Mouse (Mus musculus): ENCODE results near the gene Hoxb5.

The Hoxb5 gene

DNA sequence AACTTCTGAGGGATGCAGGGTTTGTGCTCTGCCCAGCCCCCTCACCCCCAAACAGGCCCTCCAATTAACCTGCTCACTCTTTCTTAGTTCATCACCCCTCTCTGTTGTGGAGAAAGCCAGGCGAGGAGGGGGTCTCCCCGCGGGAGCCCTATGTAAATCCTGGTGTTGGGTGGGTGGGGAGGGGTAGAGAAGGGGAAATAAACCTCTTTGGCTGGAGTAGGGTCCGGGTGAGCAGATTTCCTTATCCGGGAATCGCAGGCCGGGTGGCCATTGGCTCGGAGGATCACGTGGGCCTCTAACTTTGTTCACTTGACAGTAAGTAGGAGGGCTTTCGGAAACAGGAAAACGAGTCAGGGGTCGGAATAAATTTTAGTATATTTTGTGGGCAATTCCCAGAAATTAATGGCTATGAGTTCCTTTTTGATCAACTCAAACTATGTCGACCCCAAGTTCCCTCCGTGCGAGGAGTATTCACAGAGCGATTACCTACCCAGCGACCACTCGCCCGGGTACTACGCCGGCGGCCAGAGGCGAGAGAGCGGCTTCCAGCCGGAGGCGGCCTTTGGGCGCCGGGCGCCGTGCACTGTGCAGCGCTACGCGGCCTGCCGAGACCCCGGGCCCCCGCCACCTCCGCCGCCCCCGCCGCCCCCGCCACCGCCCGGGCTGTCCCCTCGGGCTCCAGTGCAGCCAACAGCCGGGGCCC lies 15.4 kb downstream of the Hoxb5 start:
- DNase-seq (ENCODE audit: low read depth, low spot score): peak; percentile 39

DNA sequence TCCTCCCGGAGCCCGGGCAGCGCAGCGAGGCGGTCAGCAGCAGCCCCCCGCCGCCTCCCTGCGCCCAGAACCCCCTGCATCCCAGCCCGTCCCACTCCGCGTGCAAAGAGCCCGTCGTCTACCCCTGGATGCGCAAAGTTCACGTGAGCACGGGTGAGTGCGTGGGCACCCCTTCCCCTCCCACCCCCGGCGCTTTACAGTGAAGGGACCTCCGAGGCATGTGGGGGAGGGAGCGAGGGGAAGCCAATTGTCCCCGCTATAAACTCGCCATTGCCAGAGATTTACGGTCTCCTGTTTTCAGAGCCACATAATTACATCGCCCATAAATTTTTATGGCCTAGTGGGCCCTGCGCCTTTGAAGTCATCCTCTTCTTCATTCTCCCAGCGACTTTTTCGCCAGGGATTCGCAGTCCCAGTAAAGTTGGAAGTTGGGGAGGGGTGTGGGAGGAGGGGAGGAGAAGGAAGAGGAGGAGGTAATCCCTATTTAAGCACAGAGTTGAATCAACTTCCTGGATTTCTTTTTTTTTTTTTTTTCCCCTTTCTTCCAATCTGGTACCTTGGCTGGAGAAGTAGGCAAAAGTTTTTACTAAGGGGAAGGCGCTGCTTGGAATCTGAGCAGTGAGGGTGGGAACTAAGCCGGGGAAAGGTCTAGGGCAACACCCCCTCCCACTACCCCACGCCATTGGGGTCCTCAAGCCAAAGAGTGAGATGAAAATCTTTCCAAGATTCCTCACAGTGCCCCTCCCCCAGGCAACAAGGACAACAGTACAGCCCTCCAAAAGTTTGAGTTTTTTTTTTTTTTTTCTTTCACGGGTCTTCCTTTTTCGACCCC lies 16.2 kb downstream of the Hoxb5 start:
- no peak for DNase-seq (ENCODE audit: low read depth, low spot score)

DNA sequence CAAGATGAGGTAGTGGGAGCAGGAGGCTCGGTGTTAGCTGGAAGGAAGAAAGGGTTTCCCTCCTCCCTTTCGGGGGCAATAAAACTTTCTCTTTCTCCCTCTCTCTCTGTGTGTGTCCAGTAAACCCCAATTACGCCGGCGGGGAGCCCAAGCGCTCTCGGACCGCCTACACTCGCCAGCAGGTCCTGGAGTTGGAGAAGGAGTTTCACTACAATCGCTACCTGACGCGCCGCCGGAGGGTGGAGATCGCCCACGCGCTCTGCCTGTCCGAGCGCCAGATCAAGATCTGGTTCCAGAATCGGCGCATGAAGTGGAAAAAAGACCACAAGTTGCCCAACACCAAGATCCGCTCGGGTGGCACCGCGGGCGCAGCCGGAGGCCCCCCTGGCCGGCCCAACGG lies 16.8 kb downstream of the Hoxb5 start:
- DNase-seq (ENCODE audit: low read depth, low spot score): no peak

- DNase-seq (ENCODE audit: low read depth, low spot score): no peak
Observed at GRCm38 (mm10) chr11:96320688-96321087, 17.6 kb downstream of the Hoxb5 start.

GRCm38 (mm10) chr11:96321846-96322245 lies 18.7 kb downstream of the Hoxb5 start:
- no peak for DNase-seq (ENCODE audit: low read depth, low spot score)

GRCm38 (mm10) chr11:96322738-96323137 lies 19.6 kb downstream of the Hoxb5 start:
- no peak for DNase-seq (ENCODE audit: low read depth, low spot score)

DNA sequence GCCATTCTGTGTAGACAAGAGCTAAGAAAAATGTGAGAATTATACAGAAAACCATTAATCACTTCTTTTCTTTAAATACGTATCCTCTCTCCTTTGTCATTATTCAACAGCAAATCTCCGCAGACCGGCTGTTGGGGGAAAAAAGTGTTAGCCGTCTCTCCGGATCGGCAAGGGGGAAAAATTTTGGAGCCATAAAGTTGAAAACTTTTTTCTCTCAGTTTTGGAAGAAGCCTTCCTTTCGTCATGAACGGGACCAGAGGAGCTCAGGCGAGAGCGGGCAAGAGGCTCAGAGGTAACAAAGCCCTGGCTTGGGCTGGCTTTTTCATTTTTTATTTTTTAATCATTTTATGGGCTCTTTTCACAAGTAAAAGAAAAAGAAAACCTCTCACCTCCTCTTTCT lies 20.0 kb downstream of the Hoxb5 start, which contains the start of gene Hoxb3:
Gene Hoxb3, plus strand, starts transcription at position 173 of the 400 bp plus-strand sequence.
- no peak for DNase-seq (ENCODE audit: low read depth, low spot score)

DNA sequence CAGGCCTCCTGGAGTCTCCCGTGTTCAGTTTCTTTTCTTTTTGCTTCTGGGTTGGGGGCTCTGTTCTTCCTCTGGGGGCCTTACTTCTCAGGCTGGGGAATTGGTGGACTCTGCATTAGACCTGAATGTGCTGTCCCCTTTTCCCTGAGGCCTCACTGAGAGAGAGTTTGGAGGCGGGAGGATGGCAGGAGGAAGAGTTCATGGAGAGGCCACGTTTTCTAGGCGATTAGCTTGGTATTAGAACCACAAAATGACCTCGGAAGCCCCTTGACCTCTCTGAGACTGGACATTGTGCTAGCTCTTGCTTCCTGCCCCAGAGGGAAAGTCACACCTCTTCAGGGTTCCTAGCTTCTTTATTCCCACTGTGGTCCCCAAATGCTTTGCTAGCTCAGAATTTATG lies 21.0 kb downstream of the Hoxb5 start:
- no peak for DNase-seq (ENCODE audit: low read depth, low spot score)

DNA sequence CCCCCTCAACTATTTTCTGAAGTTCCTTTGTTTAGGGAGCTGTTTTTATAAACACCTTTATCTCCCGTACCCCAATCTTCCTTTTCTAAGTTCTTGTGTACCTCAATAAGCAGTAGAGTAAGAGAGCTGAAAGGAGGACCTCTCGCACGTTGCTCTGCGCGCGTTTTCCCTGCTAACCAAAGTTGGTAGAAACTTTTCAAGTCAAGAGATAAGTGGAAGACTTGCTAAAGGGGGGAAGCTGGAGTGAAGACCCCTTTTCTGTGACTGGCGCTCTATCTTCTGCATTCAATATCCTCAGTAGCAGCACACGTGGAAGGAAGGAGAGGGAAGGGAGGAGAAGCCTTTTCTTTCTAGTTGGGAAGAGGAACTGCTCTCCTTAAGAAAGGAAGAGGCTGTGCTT lies 21.8 kb downstream of the Hoxb5 start:
- DNase-seq (ENCODE audit: low read depth, low spot score): no peak

- DNase-seq (ENCODE audit: low read depth, low spot score): no peak
Observed at GRCm38 (mm10) chr11:96325747-96326212, 22.6 kb downstream of the Hoxb5 start.

GRCm38 (mm10) chr11:96326705-96327104 lies 23.6 kb downstream of the Hoxb5 start:
- no peak for DNase-seq (ENCODE audit: low read depth, low spot score)

DNA sequence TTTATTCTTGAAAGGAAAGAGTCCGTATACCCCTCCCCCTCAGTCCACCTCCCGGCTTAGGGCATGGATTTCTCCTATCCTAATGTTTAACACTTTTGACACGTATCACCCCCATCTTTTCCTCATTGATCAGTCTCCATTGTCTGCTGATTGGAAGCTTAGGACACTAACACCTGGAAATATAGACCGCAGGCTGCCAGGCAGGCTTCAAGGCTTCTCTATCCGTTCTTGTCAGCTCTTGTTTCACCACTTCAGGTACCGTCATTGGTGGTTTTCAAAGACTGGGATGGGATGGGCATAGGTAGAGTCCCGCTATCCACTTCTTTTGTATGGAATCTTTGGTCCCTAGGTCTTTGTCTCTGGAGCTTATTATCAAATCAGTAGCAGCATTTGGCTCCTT lies 24.0 kb downstream of the Hoxb5 start:
- no peak for DNase-seq (ENCODE audit: low read depth, low spot score)

GRCm38 (mm10) chr11:96327750-96328149 lies 24.6 kb downstream of the Hoxb5 start:
- no peak for DNase-seq (ENCODE audit: low read depth, low spot score)

DNA sequence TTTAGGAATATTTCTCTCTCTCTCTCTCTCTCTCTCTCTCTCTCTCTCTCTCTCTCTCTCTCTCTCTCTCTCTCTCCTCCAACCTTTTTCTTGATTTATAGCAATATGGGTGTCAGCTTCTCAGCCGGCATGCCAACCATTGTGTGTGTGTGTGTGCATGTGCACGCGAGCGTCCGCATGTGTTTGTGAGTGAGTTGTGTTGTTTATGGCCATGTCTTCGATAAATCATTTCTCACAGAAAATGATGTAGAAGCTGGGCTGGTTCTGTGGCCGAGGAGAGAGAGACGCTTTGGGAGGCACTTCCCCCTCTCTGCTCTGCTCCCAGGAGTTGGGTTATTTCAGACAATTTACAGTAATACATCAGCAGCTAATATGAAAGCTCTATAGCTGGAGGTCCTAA lies 25.5 kb downstream of the Hoxb5 start:
- no peak for DNase-seq (ENCODE audit: low read depth, low spot score)

DNA sequence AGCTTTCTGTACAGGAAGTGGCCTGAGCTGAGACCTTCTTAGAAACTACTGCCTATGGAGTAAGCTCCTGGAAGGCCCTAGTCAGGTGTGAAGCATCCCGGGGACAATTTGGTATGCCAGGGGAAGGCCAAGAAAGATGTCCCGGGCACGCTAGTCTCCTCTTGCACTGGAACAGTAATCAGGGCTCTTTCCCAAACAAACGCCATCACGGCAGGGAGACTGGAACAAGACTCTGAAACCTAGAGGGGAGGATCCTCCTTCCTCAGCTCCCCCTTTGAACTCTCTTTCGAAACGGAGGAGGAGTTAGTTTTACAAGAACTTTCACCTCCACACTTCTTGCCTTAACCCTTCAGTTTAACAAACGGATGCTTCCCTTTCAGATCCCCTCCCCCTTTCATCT lies 29.0 kb downstream of the Hoxb5 start:
- DNase-seq (ENCODE audit: low read depth, low spot score): no peak

DNA sequence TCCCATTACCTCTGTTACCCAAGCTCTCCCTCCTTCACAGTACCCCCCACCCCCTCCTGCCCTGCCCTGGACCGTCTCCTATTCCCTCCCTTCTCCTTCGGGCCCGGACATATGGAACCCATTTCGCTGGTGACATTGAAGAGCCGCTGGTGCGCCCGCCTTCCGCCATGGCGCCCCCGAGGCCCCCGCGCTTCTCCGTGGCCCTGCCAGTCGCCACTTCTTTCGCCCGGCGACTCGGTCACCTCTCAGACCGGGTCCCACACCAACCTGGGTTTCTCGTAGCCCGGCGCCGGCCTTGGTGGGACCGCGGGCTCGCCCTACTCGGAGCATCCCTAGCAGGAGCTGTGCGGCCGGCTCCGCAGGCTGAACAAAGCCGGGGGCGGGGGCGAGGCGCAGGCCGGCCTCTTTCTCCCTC lies 29.5 kb downstream of the Hoxb5 start:
- DNase-seq (ENCODE audit: low read depth, low spot score): no peak

- DNase-seq (ENCODE audit: low read depth, low spot score): no peak
Observed at GRCm38 (mm10) chr11:96333241-96334001, 30.3 kb downstream of the Hoxb5 start.

DNA sequence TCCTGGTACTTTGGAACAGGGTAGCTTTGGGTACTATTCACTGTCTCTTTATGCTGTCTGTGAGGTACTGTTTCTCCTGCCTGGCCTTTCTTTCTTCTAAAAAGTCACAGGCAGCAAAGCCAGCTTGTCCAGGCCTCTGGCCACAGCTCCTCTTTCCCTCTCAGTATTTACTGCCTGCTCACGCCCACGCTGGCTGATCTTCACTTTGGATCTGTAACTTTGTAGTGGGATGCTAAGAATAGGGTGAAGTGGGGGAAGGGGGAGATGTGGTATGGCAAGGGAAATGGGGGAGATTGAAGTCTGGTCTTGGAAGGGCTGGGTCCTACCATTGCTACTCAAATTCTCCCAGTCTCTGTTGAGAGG lies 30.8 kb downstream of the Hoxb5 start:
- DNase-seq (ENCODE audit: low read depth, low spot score): no peak

- DNase-seq (ENCODE audit: low read depth, low spot score): no peak
Observed at GRCm38 (mm10) chr11:96334998-96335397, 31.9 kb downstream of the Hoxb5 start.

DNA sequence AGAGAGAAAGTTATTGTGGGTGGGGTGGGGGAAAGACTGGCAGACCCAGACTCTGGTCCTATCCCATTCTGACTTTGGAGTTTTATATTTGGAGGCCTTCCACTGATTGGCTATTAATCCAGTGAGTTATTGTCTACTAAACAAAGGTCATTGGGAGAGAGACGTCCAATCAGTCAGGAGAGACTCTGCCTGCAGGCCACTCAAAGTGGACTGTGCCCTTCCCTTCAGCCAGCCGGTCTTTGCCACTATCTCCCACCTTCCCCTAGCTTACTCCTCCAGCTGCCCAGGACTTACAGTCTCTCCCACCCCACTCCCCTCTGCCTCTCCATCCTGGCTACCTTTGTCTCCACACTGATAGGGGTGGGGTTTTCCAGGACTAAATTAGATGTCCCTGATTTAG lies 33.5 kb downstream of the Hoxb5 start:
- no peak for DNase-seq (ENCODE audit: low read depth, low spot score)

GRCm38 (mm10) chr11:96337026-96337425 lies 33.9 kb downstream of the Hoxb5 start:
- no peak for DNase-seq (ENCODE audit: low read depth, low spot score)
